Mouse (Mus musculus) kidney, embryonic 16.5 days (tissue): ENCODE data around the gene Itpka. TPM values are rescaled to one million over a fixed set of nuclear protein-coding genes. Genes with fewer than 3 reads are reported as not detected.
A peak's percentile ranks its signal among the peaks of the same experiment; 100 is the strongest.

ENCODE experiments used
- ATAC-seq: fragments of 200-750 bp; cut with Nextera tagmentation; 2 replicates; pipeline ENCODE4 v1.8.0; 2017; ENCODE audit warnings: moderate TSS enrichment; ENCODE audit not compliant: low FRiP score, low TSS enrichment
- H3K27ac ChIP-seq: fragments of 300-500 bp; sonication (generic); 2 replicates; pipeline ENCODE4 v1.5.1; 2014; ENCODE audit warnings: low read length
- H3K27me3 ChIP-seq: fragments of 300-500 bp; sonication (generic); 2 replicates; pipeline ENCODE4 v1.6.1; 2014; ENCODE audit warnings: low read length, control low read depth, mixed read lengths; ENCODE audit not compliant: insufficient read depth
- H3K36me3 ChIP-seq: fragments of 300-500 bp; sonication (generic); 2 replicates; pipeline ENCODE4 v1.6.1; 2014; ENCODE audit warnings: low read length, control low read depth, mixed read lengths; ENCODE audit not compliant: insufficient read depth
- H3K4me1 ChIP-seq: fragments of 300-500 bp; sonication (generic); 2 replicates; pipeline ENCODE4 v1.6.1; 2014; ENCODE audit warnings: low read length, control low read depth, mixed read lengths; ENCODE audit not compliant: insufficient read depth
- H3K4me2 ChIP-seq: fragments of 300-500 bp; sonication (generic); replicated peaks from 2 replicates; pipeline ENCODE4 v1.6.1; 2014; ENCODE audit warnings: low read depth, low read length
- H3K4me3 ChIP-seq: fragments of 300-500 bp; sonication (generic); 2 replicates; pipeline ENCODE4 v1.5.1; 2014; ENCODE audit warnings: mild to moderate bottlenecking, low read length
- H3K9ac ChIP-seq: fragments of 300-500 bp; sonication (generic); replicated peaks from 2 replicates; pipeline ENCODE4 v1.6.1; 2014; ENCODE audit warnings: low read length
- H3K9me3 ChIP-seq: fragments of 300-500 bp; sonication (generic); 2 replicates; pipeline ENCODE4 v1.6.1; 2016; ENCODE audit warnings: low read length, control low read depth
- WGBS: fragments of 180-500 bp; shearing (Covaris S2); extraction: QIAGEN DNeasy Blood & Tissue Kit; methylation state at CpG from one replicate; pipeline ENCODE4 v1.1.7; 2014; 5-methylcytosine and 5-hydroxymethylcytosine counted together
- polyA plus RNA-seq: library from polyadenylated mRNA; unstranded; fragments of >200 nt; fragmentation: Nextera tagmentation; extraction: Ambion mirVana; gene quantifications from 2 replicates; pipeline ENCODE4 v1.2.1, GENCODE M21; 2015

Itpka gene
- polyA plus RNA-seq, 1 experiment from 2014 or later, result 1.2 TPM

GRCm38 (mm10) chr2:119747554-119747953 is 5.4 kb downstream of the Itpka start:
- 54% methylated on average over 7 of the region's 7 CpGs for WGBS
- no peak for ATAC-seq
- no peak overlapping the region for H3K4me3 ChIP-seq
- H3K9ac ChIP-seq, result no peak overlapping the region
- no peak overlapping the region for H3K27ac ChIP-seq
- peaks cover 26% of the 10 kb centered on the region for H3K4me1 ChIP-seq
- no peak overlapping the region for H3K4me2 ChIP-seq
- no peaks in the 10 kb centered on the region for H3K36me3 ChIP-seq
- no peaks in the 10 kb centered on the region for H3K9me3 ChIP-seq
- peaks cover 26% of the 10 kb centered on the region for H3K27me3 ChIP-seq

DNA sequence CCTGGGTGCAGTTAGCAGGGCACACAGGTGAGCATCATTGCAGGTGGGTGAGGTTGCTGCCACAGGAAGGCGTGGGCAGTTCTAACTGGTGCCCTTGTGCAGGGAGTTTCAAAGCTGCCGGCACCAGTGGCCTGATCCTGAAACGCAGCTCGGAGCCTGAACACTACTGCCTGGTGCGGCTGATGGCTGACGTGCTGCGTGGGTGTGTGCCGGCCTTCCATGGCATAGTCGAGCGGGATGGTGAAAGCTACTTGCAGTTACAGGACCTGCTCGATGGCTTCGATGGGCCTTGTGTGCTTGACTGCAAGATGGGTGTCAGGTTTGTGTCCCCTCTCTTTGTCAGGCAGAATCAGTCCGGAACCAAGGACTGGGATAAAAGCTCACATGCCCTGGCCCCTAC is 7.1 kb downstream of the Itpka start:
- H3K4me3 ChIP-seq, result no peak overlapping the region
- H3K4me2 ChIP-seq, result no peak overlapping the region
- H3K4me1 ChIP-seq, result peaks cover 9% of the 10 kb centered on the region
- no peaks in the 10 kb centered on the region for H3K9me3 ChIP-seq
- no peak for ATAC-seq
- H3K36me3 ChIP-seq, result no peaks in the 10 kb centered on the region
- no peak overlapping the region for H3K9ac ChIP-seq
- WGBS, result 72% methylated on average over 13 of the region's 13 CpGs
- H3K27ac ChIP-seq, result no peak overlapping the region
- peaks cover 18% of the 10 kb centered on the region for H3K27me3 ChIP-seq

- peak overlapping the region; percentile 68 for H3K9ac ChIP-seq
- H3K27ac ChIP-seq, result no peak overlapping the region
- H3K27me3 ChIP-seq, result peaks cover 51% of the 10 kb centered on the region
- H3K36me3 ChIP-seq, result no peaks in the 10 kb centered on the region
- H3K4me1 ChIP-seq, result peaks cover 14% of the 10 kb centered on the region
- peak overlapping the region; percentile 99 for H3K4me2 ChIP-seq
- peak; percentile 69 for ATAC-seq
- peak overlapping the region; percentile 63 for H3K4me3 ChIP-seq
- 4% methylated on average over 14 of the region's 31 CpGs for WGBS
- H3K9me3 ChIP-seq, result no peaks in the 10 kb centered on the region
These were observed 15.5 kb downstream of the Itpka start for GRCm38 (mm10) chr2:119757601-119758100.

GRCm38 (mm10) chr2:119758101-119758843 is 16.1 kb downstream of the Itpka start:
- Histone ChIP-seq H3K27ac (no peak overlapping the region), H3K27me3 (peaks cover 48% of the 10 kb centered on the region)

DNA sequence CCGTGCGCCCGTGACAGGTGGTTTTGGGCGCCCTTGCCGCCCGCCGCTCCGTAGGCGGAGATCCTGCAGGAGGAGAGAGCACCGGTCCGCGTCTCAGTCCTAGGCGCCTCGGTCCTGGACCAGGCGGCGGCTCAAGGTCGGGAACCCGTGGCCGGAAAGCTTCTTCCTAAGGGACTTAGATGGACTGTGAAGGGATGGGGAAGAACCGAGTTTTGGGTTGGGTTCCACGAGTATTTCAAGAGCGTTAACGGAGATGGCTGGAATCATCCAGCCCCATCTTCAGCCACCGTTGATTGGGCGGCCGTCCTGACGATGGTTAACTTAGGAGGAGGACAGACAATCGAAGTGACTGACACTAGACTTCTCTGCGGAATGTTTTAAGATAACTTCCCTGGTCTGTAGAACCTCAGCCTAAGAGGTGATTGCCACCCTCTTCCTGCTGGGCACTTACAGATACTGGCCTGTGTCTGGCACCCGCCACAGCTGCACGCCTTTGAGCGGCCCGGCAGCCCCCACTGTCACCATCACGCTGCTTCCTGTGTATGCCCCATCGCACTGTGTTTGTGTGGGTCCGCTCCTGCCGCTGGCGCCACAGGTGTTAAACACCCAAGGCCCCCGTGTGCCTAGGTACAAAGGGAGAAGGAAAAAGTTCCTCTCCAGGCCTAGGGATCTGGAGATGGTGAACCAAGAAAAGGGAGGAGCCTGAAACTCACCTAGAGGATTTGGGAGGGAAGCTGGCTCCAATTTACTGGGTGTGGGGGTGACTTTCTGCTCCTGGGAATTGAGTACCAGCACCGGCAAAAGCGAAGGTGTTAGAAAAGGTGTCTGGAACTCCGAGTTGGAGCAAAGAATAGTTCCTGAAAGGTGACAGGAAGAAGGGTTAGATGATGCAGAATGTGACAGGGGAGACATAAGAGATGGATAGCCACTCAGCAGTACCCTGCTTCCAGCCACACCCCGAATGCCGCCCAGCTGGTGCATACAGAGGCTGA is 17.0 kb downstream of the Itpka start:
- Histone ChIP-seq H3K4me1 (peaks cover 14% of the 10 kb centered on the region), H3K9me3 (no peaks in the 10 kb centered on the region), H3K27ac (no peak overlapping the region), H3K4me2 (peak overlapping the region; percentile 99), H3K27me3 (peaks cover 43% of the 10 kb centered on the region), H3K4me3 (peak overlapping the region; percentile 63), H3K9ac (0 out of 2 replicates have a peak overlapping the region, but pooled peaks have one; percentile 4), H3K36me3 (peaks cover 6% of the 10 kb centered on the region; the same call in 1 of the 2 replicates)
- ATAC-seq, result 0 out of 2 replicates have a peak, but pooled peaks have one; percentile 21
- WGBS, result 3% methylated on average over 44 of the region's 44 CpGs

More at GRCm38 (mm10) chr2:119758101-119758843, 16.1 kb downstream of the Itpka start:
- peaks cover 14% of the 10 kb centered on the region for H3K4me1 ChIP-seq
- H3K4me3 ChIP-seq, result peak overlapping the region; percentile 63
- under 1% methylated on average over 39 of the region's 77 CpGs for WGBS
- peak; percentile 50; the same call in 1 of the 2 replicates for ATAC-seq
- H3K36me3 ChIP-seq, result no peaks in the 10 kb centered on the region
- H3K9ac ChIP-seq, result peak overlapping the region; percentile 68
- peak overlapping the region; percentile 99 for H3K4me2 ChIP-seq
- no peaks in the 10 kb centered on the region for H3K9me3 ChIP-seq

DNA sequence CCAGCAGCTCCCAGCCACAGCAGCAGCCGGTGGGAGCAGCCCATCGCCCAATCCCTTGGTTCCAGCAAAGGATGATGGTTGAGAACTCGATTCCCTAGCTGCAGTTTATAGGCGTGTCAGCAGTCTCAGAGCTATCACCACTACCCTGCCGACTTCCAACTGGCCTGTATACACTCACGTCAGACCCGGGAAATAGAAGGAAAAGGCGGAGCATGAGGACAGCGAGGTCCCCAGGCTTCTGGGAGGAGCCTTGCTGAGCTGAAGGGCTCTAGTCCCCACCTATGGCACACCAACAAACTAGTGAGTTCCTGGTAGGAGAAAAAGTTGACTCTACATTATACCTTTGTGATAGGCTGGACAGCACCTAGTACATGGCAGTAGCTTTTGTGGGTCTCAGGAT is 18.1 kb downstream of the Itpka start, which contains the start of gene Ltk:
Gene Ltk (minus strand): TSS at position 181 of the 400 bp plus-strand sequence.
- Histone ChIP-seq H3K4me3 (no peak within 1 kb of the TSS), H3K9me3 (no peaks in the 10 kb centered on the region), H3K4me1 (peaks cover 14% of the 10 kb centered on the region), H3K9ac (no peak within 1 kb of the TSS), H3K27me3 (peaks cover 43% of the 10 kb centered on the region), H3K36me3 (peaks cover 9% of the 10 kb centered on the region; the same call in 1 of the 2 replicates), H3K27ac (no peak within 1 kb of the TSS), H3K4me2 (no peak within 1 kb of the TSS)
- 13% methylated on average over 9 of the region's 9 CpGs for WGBS
- no peak for ATAC-seq

- peaks cover 38% of the 10 kb centered on the region for H3K27me3 ChIP-seq
- H3K9me3 ChIP-seq, result no peaks in the 10 kb centered on the region
- ATAC-seq, result no peak
- no peak overlapping the region for H3K4me3 ChIP-seq
- H3K27ac ChIP-seq, result no peak overlapping the region
- 72% methylated on average over 1 of the region's 1 CpGs for WGBS
- H3K9ac ChIP-seq, result no peak overlapping the region
- peaks cover 13% of the 10 kb centered on the region for H3K36me3 ChIP-seq
- peaks cover 14% of the 10 kb centered on the region for H3K4me1 ChIP-seq
- no peak overlapping the region for H3K4me2 ChIP-seq
These were observed 20.1 kb downstream of the Itpka start for GRCm38 (mm10) chr2:119762276-119762675.

GRCm38 (mm10) chr2:119763924-119764323 is 21.8 kb downstream of the Itpka start:
- no peak for ATAC-seq
- H3K4me2 ChIP-seq, result no peak overlapping the region
- H3K4me1 ChIP-seq, result peaks cover 1% of the 10 kb centered on the region; the same call in 1 of the 2 replicates
- no peaks in the 10 kb centered on the region for H3K9me3 ChIP-seq
- peaks cover 23% of the 10 kb centered on the region for H3K27me3 ChIP-seq
- no peak overlapping the region for H3K4me3 ChIP-seq
- no peak overlapping the region for H3K9ac ChIP-seq
- peaks cover 23% of the 10 kb centered on the region for H3K36me3 ChIP-seq
- 58% methylated on average over 4 of the region's 4 CpGs for WGBS
- no peak overlapping the region for H3K27ac ChIP-seq

- Histone ChIP-seq H3K4me1 (no peaks in the 10 kb centered on the region), H3K27ac (no peak overlapping the region), H3K9me3 (no peaks in the 10 kb centered on the region), H3K4me3 (no peak overlapping the region), H3K36me3 (peaks cover 52% of the 10 kb centered on the region), H3K27me3 (no peaks in the 10 kb centered on the region), H3K4me2 (no peak overlapping the region), H3K9ac (no peak overlapping the region)
- WGBS, result 94% methylated on average over 6 of the region's 6 CpGs
- ATAC-seq, result peak; percentile 39; the same call in 1 of the 2 replicates
These were observed 25.1 kb downstream of the Itpka start for GRCm38 (mm10) chr2:119767246-119767645.
